ENCODE assay signal across 15 mouse cellular contexts in genomic region chr12:108558194-108558593, GRCm38 (mm10). TPM values are rescaled to one million over a fixed set of nuclear protein-coding genes. Genes with fewer than 3 reads are reported as not detected.
DNase-seq lines count a peak whose midpoint lies in the region; ATAC-seq and TF ChIP-seq lines count a peak whose summit lies in the region.
"Had no signal": no experiment of that assay in that cellular context is flagged by ENCODE, and none has a peak within 500 bp of the region (broad histone marks: within the 10 kb centered on the region; RNA-seq: fewer than 3 reads in every experiment).

No protein-coding gene starts in this region.

- no peak for TF ChIP-seq EP300 in lung, postnatal 0 days (IDR thresholded peaks at IDR 0.05)

- no peaks in the 10 kb centered on the region for H3K4me1 ChIP-seq in lung, postnatal 0 days (ENCODE audit: insufficient read depth, low read depth, low read length)
- H3K4me1 ChIP-seq in hindbrain, embryonic 16.5 days (ENCODE audit: control insufficient read depth, insufficient read depth, low read depth, low read length), result peaks cover 38% of the 10 kb centered on the region
- H3K4me1 ChIP-seq in neural tube, embryonic 15.5 days, result peaks cover 59% of the 10 kb centered on the region

- no peak overlapping the region for H3K4me2 ChIP-seq in lung, postnatal 0 days (replicated peaks; ENCODE audit: low read depth, low read length)
- peak overlapping the region; percentile 39 for H3K4me2 ChIP-seq in hindbrain, embryonic 16.5 days (ENCODE audit: low read length)
- peak overlapping the region; percentile 85; the same call in 1 of the 2 replicates for H3K4me2 ChIP-seq in neural tube, embryonic 15.5 days

- no peaks in the 10 kb centered on the region for H3K9me3 ChIP-seq in lung, postnatal 0 days (ENCODE audit: low read length)
- no peaks in the 10 kb centered on the region for H3K9me3 ChIP-seq in hindbrain, embryonic 16.5 days (ENCODE audit: control insufficient read depth, low read length)
- no peaks in the 10 kb centered on the region for H3K9me3 ChIP-seq in neural tube, embryonic 15.5 days (replicated peaks)

- no peaks in the 10 kb centered on the region for H3K36me3 ChIP-seq in lung, postnatal 0 days (ENCODE audit: insufficient read depth, low read length)
- no peaks in the 10 kb centered on the region for H3K36me3 ChIP-seq in hindbrain, embryonic 16.5 days (ENCODE audit: control insufficient read depth, insufficient read depth, low read length)
- no peaks in the 10 kb centered on the region for H3K36me3 ChIP-seq in neural tube, embryonic 15.5 days

- H3K9ac ChIP-seq in lung, postnatal 0 days (replicated peaks; ENCODE audit: low read depth), result no peak overlapping the region
- no peak overlapping the region for H3K9ac ChIP-seq in hindbrain, embryonic 16.5 days (ENCODE audit: low read depth, low read length)
- no peak overlapping the region for H3K9ac ChIP-seq in neural tube, embryonic 15.5 days (replicated peaks)
- H3K9ac ChIP-seq: liver, embryonic 14.5 days had no signal

- DNase-seq in heart, adult 11 months, result peak; percentile 35
- DNase-seq in heart, postnatal 25 days (ENCODE audit: low spot score), result no peak
- no peak for DNase-seq in lung, postnatal 0 days (ENCODE audit: low spot score)
- DNase-seq in lung, postnatal 36 days, result no peak
- DNase-seq in left cerebral cortex, postnatal 25 days (ENCODE audit: low spot score in 2 of 2), result no peak
- DNase-seq in adrenal gland, adult 18-20 months (ENCODE audit: low spot score in 2 of 2), result no peak
- DNase-seq: adrenal gland, adult 8-10 months; B cell, adult 2 months; cerebellum, adult 9-10 months; heart, postnatal 4 days; thymus, adult 2 months had no signal

- H3K27ac ChIP-seq in lung, postnatal 0 days (ENCODE audit: low read length), result no peak overlapping the region
- no peak overlapping the region for H3K27ac ChIP-seq in hindbrain, embryonic 16.5 days (ENCODE audit: low read depth, low read length)
- H3K27ac ChIP-seq in neural tube, embryonic 15.5 days (replicated peaks), result no peak overlapping the region
- H3K27ac ChIP-seq: liver, embryonic 14.5 days had no signal

- intact Hi-C loops in heart, postnatal 25 days (cut with DNase I), result loop anchor here (5.0 to 10.0 kb wide), 2 partner anchors 99 to 337 kb away; partner anchors contain the start of genes Wars and Wdr25
- intact Hi-C loops in left cerebral cortex, postnatal 25 days (cut with DNase I), result loop anchor here (5.0 kb wide), 1 partner anchor 49 kb away; no protein-coding TSS in a partner anchor

- no peaks in the 10 kb centered on the region for H3K27me3 ChIP-seq in lung, postnatal 0 days (replicated peaks; ENCODE audit: insufficient read depth, low read length)
- no peaks in the 10 kb centered on the region for H3K27me3 ChIP-seq in hindbrain, embryonic 16.5 days (replicated peaks; ENCODE audit: control insufficient read depth, insufficient read depth, low read length)
- H3K27me3 ChIP-seq in neural tube, embryonic 15.5 days (replicated peaks), result no peaks in the 10 kb centered on the region

- H3K4me3 ChIP-seq in lung, postnatal 0 days (ENCODE audit: low read depth, low read length), result no peak overlapping the region
- no peak overlapping the region for H3K4me3 ChIP-seq in hindbrain, embryonic 16.5 days (ENCODE audit: low read length)
- no peak overlapping the region for H3K4me3 ChIP-seq in neural tube, embryonic 15.5 days (replicated peaks)
- H3K4me3 ChIP-seq: erythroblast, embryonic 14.5 days had no signal

- ATAC-seq in lung, postnatal 0 days, result no peak
- no peak for ATAC-seq in hindbrain, embryonic 16.5 days
- no peak for ATAC-seq in neural tube, embryonic 15.5 days (ENCODE audit: low FRiP score)

- TF ChIP-seq CTCF in lung, postnatal 0 days (IDR thresholded peaks at IDR 0.05), result peak; percentile 29

RNA-seq across cellular contexts. Expression of gene Evl, which starts 3.7 kb away (rescaled TPM):
- total RNA-seq in heart, postnatal 25 days (2021), result 10 to 100 TPM; 50.8 to 51.7 TPM
- 43.9 and 45.5 TPM in 2 replicates for polyA plus RNA-seq in lung, postnatal 0 days (2015; fragmentation: Nextera tagmentation; extraction: Ambion mirVana)
- polyA plus RNA-seq in hindbrain, embryonic 16.5 days (2015; fragmentation: Nextera tagmentation; extraction: Ambion mirVana), result 186 and 204 TPM in 2 replicates
- polyA plus RNA-seq in neural tube, embryonic 15.5 days (2015; fragmentation: Nextera tagmentation; extraction: Ambion mirVana), result 188 and 226 TPM in 2 replicates
- 100 to 1,000 TPM; 260 to 266 TPM for total RNA-seq in left cerebral cortex, postnatal 25 days (2021)
- total RNA-seq in adrenal gland, adult 18-20 months (2021), result 10 to 100 TPM; 37.3 to 43.4 TPM

Comparison
In these comparisons a context has a peak if more than half of its experiments do, and no peak if none do; other contexts are left out.
1. RNA of gene Evl, which starts 3.7 kb away (total RNA-seq): 260 to 266 TPM in left cerebral cortex, postnatal 25 days; 50.8 to 51.7 TPM in heart, postnatal 25 days and 37.3 to 43.4 TPM in adrenal gland, adult 18-20 months; every median in the first group is over 4 times any median in the second.